Mouse (Mus musculus) liver, postnatal 0 days (tissue): ENCODE measurements around the gene Prdx6. TPM values are rescaled to one million over a fixed set of nuclear protein-coding genes. Genes with fewer than 3 reads are reported as not detected.

Source experiments
- ATAC-seq: fragments of 200-750 bp; cut with Nextera tagmentation; 2 replicates; pipeline ENCODE4 v1.8.0; 2017; ENCODE audit warnings: mild to moderate bottlenecking, moderate library complexity
- DNase-seq: peaks from one replicate; pipeline ENCODE4 v3.0.0-alpha.2; 2016
- H3K27ac ChIP-seq: fragments of 300-500 bp; sonication (generic); 2 replicates; pipeline ENCODE4 v1.5.1; 2014; ENCODE audit warnings: antibody characterized with exemption, moderate library complexity, mild to moderate bottlenecking, low read depth
- H3K27me3 ChIP-seq: fragments of 300-500 bp; sonication (generic); 2 replicates; pipeline ENCODE4 v1.6.1; 2014; ENCODE audit warnings: low read length, control low read depth, mixed read lengths; ENCODE audit not compliant: insufficient read depth
- H3K36me3 ChIP-seq: fragments of 300-500 bp; sonication (generic); replicated peaks from 2 replicates; pipeline ENCODE4 v1.6.1; 2014; ENCODE audit warnings: mild to moderate bottlenecking, control low read depth, low read length, moderate library complexity, mixed read lengths; ENCODE audit not compliant: insufficient read depth
- H3K4me1 ChIP-seq: fragments of 300-500 bp; sonication (generic); 2 replicates; pipeline ENCODE4 v1.6.1; 2014; ENCODE audit warnings: antibody characterized with exemption, mild to moderate bottlenecking, control low read depth; ENCODE audit not compliant: insufficient read depth
- H3K4me2 ChIP-seq: fragments of 300-500 bp; sonication (generic); 2 replicates; pipeline ENCODE4 v1.6.1; 2014; ENCODE audit warnings: low read depth, mild to moderate bottlenecking, low read length, moderate library complexity, mixed read lengths
- H3K4me3 ChIP-seq: fragments of 300-500 bp; sonication (generic); 2 replicates; pipeline ENCODE4 v1.5.1; 2014; ENCODE audit warnings: low read depth, low read length
- H3K9ac ChIP-seq: fragments of 300-500 bp; sonication (generic); replicated peaks from 2 replicates; pipeline ENCODE4 v1.6.1; 2014; ENCODE audit warnings: mild to moderate bottlenecking, moderate library complexity
- H3K9me3 ChIP-seq: fragments of 300-500 bp; sonication (generic); 2 replicates; pipeline ENCODE4 v1.6.1; 2016; ENCODE audit warnings: mild to moderate bottlenecking, control low read depth, low read length, mixed read lengths
- CTCF ChIP-seq: sonication (generic); IDR thresholded peaks from 2 replicates; pipeline ENCODE4 v1.5.1; 2016; ENCODE audit warnings: antibody characterized with exemption, low read depth
- EP300 ChIP-seq: IDR thresholded peaks from 2 replicates; pipeline ENCODE4 v1.6.1; 2016; ENCODE audit warnings: antibody characterized with exemption, low read depth, mild to moderate bottlenecking
- WGBS: fragments of 180-500 bp; shearing (Covaris S2); extraction: QIAGEN DNeasy Blood & Tissue Kit; methylation state at CpG from one replicate; pipeline ENCODE4 v1.1.7; 2014; ENCODE audit not compliant: insufficient replicate concordance; 5-methylcytosine and 5-hydroxymethylcytosine counted together
- polyA plus RNA-seq: library from polyadenylated mRNA; unstranded; fragments of >200 nt; fragmentation: Nextera tagmentation; extraction: Ambion mirVana; gene quantifications from 2 replicates; pipeline ENCODE4 v1.2.1, GENCODE M21; 2015

Prdx6 gene
- polyA plus RNA-seq, 1 experiment from 2014 or later, result 560 TPM

DNA sequence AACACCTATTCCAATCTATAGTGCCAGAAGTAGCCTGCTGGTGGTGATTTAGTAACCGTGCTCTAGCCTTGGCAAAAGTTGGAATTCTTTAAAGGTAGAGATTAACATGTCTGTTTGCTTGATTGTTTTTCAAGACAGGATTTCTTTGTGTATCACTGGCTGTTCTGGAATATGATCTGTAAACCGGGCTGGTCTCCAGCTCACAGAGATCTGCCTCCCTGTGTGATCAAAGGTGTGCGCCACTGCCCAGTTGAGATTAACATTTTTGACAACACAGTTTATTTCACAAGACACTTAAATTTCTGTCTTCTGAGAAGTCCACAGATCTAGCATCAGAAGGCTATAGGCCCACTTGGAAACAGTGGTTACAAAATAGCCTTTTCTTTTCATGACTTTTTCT, 1.9 kb upstream of the Prdx6 start:
- DNase-seq (no peak), ATAC-seq (no peak)
- TF ChIP-seq EP300 (no peak), CTCF (no peak)
- peaks cover 67% of the 10 kb centered on the region for H3K4me1 ChIP-seq
- no peaks in the 10 kb centered on the region for H3K36me3 ChIP-seq
- WGBS, result 63% methylated on average over 3 of the region's 3 CpGs
- H3K4me3 ChIP-seq, result no peak overlapping the region
- H3K4me2 ChIP-seq, result peak overlapping the region; percentile 78
- no peaks in the 10 kb centered on the region for H3K27me3 ChIP-seq
- H3K9ac ChIP-seq, result no peak overlapping the region
- H3K27ac ChIP-seq, result peak overlapping the region; percentile 72
- H3K9me3 ChIP-seq, result no peaks in the 10 kb centered on the region

DNA sequence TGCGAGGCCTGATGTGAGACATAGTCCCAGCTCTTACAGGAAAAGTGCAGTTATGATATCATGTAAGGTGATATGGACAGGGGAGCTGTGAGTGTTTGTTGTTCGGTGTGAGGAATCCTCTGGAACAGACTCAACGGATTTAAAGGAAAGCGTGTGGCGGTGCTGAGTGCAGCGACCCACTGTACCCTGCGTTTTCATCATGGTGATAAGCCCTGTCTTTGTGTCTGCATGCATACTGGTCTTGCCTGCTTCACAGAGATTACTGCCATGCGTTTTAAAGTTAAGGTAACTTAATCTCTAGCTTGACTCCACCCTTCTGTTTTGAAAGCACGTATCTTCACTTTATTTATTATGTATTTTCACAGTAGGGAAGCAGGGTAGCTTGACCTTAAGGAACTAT, 1.3 kb upstream of the Prdx6 start:
- H3K4me1 ChIP-seq, result peaks cover 69% of the 10 kb centered on the region
- peak overlapping the region; percentile 72 for H3K27ac ChIP-seq
- H3K9ac ChIP-seq, result peak overlapping the region; percentile 26; the same call in 1 of the 2 replicates
- no peaks in the 10 kb centered on the region for H3K27me3 ChIP-seq
- ATAC-seq (peak; percentile 34), DNase-seq (no peak)
- TF ChIP-seq CTCF, result no peak
- TF ChIP-seq EP300, result peak; percentile 95
- WGBS, result 48% methylated on average over 9 of the region's 9 CpGs
- no peaks in the 10 kb centered on the region for H3K36me3 ChIP-seq
- H3K9me3 ChIP-seq, result no peaks in the 10 kb centered on the region
- H3K4me2 ChIP-seq, result peak overlapping the region; percentile 78
- peak overlapping the region; percentile 5; the same call in 1 of the 2 replicates for H3K4me3 ChIP-seq

DNA sequence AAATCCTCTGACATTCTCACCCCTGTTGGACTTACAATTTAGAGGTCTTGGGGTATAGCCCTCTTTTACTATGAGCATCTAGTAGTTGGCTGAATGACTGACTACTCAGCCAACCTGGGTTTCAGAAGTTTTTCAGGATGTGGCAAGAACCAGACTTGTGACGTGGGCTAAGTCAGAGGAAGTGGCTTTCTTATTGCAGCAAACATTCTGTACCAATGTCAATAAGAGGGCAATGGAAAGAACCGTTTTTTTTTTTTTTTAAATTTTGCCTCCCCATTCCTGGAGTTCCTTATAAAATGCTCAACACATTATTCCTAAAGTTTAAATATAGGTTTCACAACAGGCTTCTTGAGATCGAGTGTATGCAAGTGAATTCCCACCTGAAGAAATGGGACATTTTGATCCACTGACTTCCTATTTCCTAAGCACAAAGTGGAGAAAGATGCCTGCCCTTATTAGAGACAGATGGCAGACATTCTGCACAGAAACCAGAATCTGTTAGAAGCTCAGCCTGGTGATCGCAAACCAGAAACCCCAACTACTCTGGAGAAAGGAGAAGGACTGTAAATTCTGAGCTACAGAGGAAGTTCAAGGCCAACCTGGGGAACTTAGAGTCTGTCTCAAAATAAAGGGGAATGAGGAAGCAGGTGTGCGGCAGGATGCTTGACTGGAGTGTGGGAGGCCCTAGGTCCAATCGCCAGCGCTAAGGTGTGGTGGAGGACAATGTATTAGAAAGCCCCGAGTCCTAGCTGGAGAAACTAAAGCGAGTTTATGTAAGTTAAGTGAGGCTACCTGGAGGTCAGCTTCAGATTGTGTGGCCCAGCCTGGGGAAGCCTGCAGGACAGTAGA, 622 bp upstream of the Prdx6 start:
- TF ChIP-seq EP300 (0 out of 2 replicates have a peak, but pooled peaks have one; percentile 58), CTCF (no peak)
- 32% methylated on average over 9 of the region's 9 CpGs for WGBS
- H3K4me1 ChIP-seq, result peaks cover 70% of the 10 kb centered on the region
- peak overlapping the region; percentile 31 for H3K9ac ChIP-seq
- H3K27me3 ChIP-seq, result no peaks in the 10 kb centered on the region
- no peaks in the 10 kb centered on the region for H3K36me3 ChIP-seq
- H3K9me3 ChIP-seq, result no peaks in the 10 kb centered on the region
- ATAC-seq (peak; percentile 16), DNase-seq (no peak)
- H3K4me2 ChIP-seq, result peak overlapping the region; percentile 78
- H3K27ac ChIP-seq, result peak overlapping the region; percentile 96
- peak overlapping the region; percentile 80 for H3K4me3 ChIP-seq

DNA sequence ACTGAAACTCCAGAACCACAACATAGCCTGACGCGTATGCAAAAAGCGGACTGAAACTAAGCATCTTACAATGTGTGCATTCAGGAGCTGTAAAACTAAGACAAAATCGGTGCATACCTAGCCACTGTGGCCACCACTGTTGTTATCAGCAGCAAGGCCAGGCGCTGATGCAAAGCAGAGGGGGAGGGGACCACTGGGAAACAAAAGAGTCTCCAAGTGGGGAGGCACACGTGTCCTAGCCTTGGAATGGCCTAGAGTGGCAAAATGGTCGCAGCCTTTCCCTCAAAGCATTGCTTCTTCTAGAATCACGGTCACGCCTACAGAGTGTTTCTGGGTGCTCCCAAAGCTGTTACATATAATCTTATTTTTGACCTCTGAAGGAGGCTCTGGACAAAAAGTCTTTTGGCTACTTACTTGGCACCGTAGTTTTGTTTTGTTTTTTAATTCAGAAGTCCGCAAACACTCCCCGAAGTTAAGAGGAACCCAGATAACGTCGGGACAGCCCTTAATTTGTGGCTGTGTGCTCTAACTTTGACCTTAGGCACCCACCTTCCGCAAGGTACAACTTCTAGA, 902 bp downstream of the Prdx6 start:
- Histone ChIP-seq H3K4me2 (peak overlapping the region; percentile 78), H3K4me3 (peak overlapping the region; percentile 80), H3K4me1 (peaks cover 65% of the 10 kb centered on the region), H3K9me3 (no peaks in the 10 kb centered on the region), H3K27me3 (no peaks in the 10 kb centered on the region), H3K9ac (peak overlapping the region; percentile 89), H3K27ac (peak overlapping the region; percentile 96), H3K36me3 (peaks cover 12% of the 10 kb centered on the region)
- ATAC-seq, result peak; percentile 6; the same call in 1 of the 2 replicates
- TF ChIP-seq EP300 (no peak), CTCF (no peak)
- peak; percentile 50 for DNase-seq
- WGBS, result 1% methylated on average over 15 of the region's 15 CpGs

DNA sequence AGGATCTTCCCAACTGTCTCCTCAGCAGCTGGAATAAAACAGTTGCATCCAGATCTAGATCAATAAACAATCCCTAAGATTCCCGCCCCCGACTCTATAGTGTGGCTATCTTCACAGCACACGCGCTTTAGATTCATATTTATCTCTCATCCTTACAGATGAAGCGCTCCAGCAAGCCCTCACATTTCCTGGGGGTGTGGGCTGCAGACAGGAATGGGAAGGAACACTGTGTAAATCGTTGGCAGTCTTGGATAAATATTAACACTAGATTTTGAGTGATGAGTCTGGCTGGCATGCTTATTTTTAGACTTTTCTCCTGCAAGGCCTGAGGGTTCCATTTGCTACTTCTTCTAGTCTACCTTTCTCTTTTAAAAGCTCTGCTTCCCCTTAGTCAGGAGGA, 1.6 kb downstream of the Prdx6 start:
- Histone ChIP-seq H3K9ac (peak overlapping the region; percentile 44), H3K9me3 (no peaks in the 10 kb centered on the region), H3K27me3 (no peaks in the 10 kb centered on the region), H3K4me1 (peaks cover 69% of the 10 kb centered on the region), H3K4me3 (peak overlapping the region; percentile 80), H3K27ac (peak overlapping the region; percentile 96), H3K36me3 (peaks cover 17% of the 10 kb centered on the region), H3K4me2 (peak overlapping the region; percentile 78)
- no peak for DNase-seq
- 12% methylated on average over 6 of the region's 6 CpGs for WGBS
- TF ChIP-seq CTCF, result no peak
- 0 out of 2 replicates have a peak, but pooled peaks have one; percentile 31 for TF ChIP-seq EP300
- ATAC-seq, result no peak

DNA sequence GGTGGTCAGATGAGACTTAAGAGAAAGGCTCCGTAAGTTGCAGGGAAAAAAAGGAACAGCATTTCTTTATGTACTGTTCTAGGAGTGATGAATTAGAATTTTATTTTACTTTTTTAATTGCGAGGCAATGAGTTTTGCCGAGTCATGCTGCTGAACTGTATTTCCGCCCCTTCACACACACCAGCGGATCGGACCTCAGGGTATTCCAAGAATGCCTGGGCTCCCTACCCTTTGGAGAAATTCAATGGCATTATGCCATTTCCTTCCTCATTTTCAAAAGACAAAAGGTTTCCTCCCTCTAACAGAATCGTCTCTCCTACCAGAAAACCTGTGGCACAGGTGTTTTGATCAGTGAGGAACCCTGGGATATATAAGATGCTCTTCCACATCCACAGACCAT, 2.3 kb downstream of the Prdx6 start:
- peak overlapping the region; percentile 44 for H3K9ac ChIP-seq
- peak overlapping the region; percentile 80 for H3K4me3 ChIP-seq
- H3K27me3 ChIP-seq, result no peaks in the 10 kb centered on the region
- TF ChIP-seq CTCF, result no peak
- no peak for TF ChIP-seq EP300
- peak overlapping the region; percentile 96 for H3K27ac ChIP-seq
- peaks cover 25% of the 10 kb centered on the region for H3K36me3 ChIP-seq
- 36% methylated on average over 7 of the region's 7 CpGs for WGBS
- peak overlapping the region; percentile 78 for H3K4me2 ChIP-seq
- no peak for DNase-seq
- no peaks in the 10 kb centered on the region for H3K9me3 ChIP-seq
- peaks cover 63% of the 10 kb centered on the region for H3K4me1 ChIP-seq
- ATAC-seq, result no peak
